Mouse (Mus musculus) olfactory bulb, adult 2 months (tissue): ENCODE results near the gene Myl3. TPM values are rescaled to one million over a fixed set of nuclear protein-coding genes. Genes with fewer than 3 reads are reported as not detected.

Source experiments
- H3K27ac ChIP-seq: fragments of 200-500 bp; 2 replicates; pipeline ENCODE4 v1.5.1; 2012; ENCODE audit warnings: low read depth, low read length; ENCODE audit not compliant: insufficient read depth
- H3K4me1 ChIP-seq: fragments of 200-500 bp; 2 replicates; pipeline ENCODE4 v1.6.1; 2012; ENCODE audit warnings: low read length; ENCODE audit not compliant: control insufficient read depth, insufficient read depth
- H3K4me3 ChIP-seq: fragments of 200-500 bp; 2 replicates; pipeline ENCODE4 v1.5.1; 2012; ENCODE audit warnings: mild to moderate bottlenecking, low read depth, low read length, moderate library complexity; ENCODE audit not compliant: insufficient read depth
- CTCF ChIP-seq: fragments of 200-500 bp; IDR thresholded peaks from 2 replicates; pipeline ENCODE4 v1.5.1; 2012; ENCODE audit warnings: low read depth, mild to moderate bottlenecking, low read length, moderate library complexity; ENCODE audit not compliant: insufficient read depth
- POLR2A ChIP-seq: fragments of 200-500 bp; IDR thresholded peaks from 2 replicates; pipeline ENCODE4 v1.6.1; 2012; ENCODE audit warnings: mild to moderate bottlenecking, low read depth, low read length, moderate library complexity; ENCODE audit not compliant: insufficient read depth
- WGBS: fragments of 180-500 bp; shearing (Covaris S2); methylation state at CpG from one replicate; pipeline ENCODE4 v1.1.7; 2018; 5-methylcytosine and 5-hydroxymethylcytosine counted together
- polyA plus RNA-seq: library from polyadenylated mRNA; stranded (reverse); fragments of >200 nt; gene quantifications from 2 replicates; pipeline ENCODE4 v1.2.4, GENCODE M21; 2012; ENCODE audit warnings: low replicate concordance; ENCODE audit not compliant: missing spikeins, insufficient read depth, insufficient read length

The Myl3 gene
- polyA plus RNA-seq, 1 experiment = not detected

- TF ChIP-seq CTCF (no peak), POLR2A (no peak)
- Histone ChIP-seq H3K4me1 (peaks cover 6% of the 10 kb centered on the region), H3K27ac (no peak overlapping the region), H3K4me3 (no peak overlapping the region)
- 36% methylated on average over 14 of the region's 14 CpGs for WGBS
Measured at GRCm38 (mm10) chr9:110750404-110751187, 8.9 kb downstream of the Myl3 start.

GRCm38 (mm10) chr9:110751412-110751811, 9.8 kb downstream of the Myl3 start:
- no peak overlapping the region for H3K4me3 ChIP-seq
- H3K27ac ChIP-seq = no peak overlapping the region
- 90% methylated on average over 5 of the region's 5 CpGs for WGBS
- TF ChIP-seq POLR2A (no peak), CTCF (no peak)
- peaks cover 6% of the 10 kb centered on the region for H3K4me1 ChIP-seq

- WGBS = 80% methylated on average over 4 of the region's 4 CpGs
- no peak overlapping the region for H3K27ac ChIP-seq
- TF ChIP-seq POLR2A (no peak), CTCF (no peak)
- no peak overlapping the region for H3K4me3 ChIP-seq
- peaks cover 6% of the 10 kb centered on the region for H3K4me1 ChIP-seq
Measured at GRCm38 (mm10) chr9:110752917-110753435, 11.3 kb downstream of the Myl3 start.

GRCm38 (mm10) chr9:110753773-110754172, 12.1 kb downstream of the Myl3 start:
- Histone ChIP-seq H3K4me3 (no peak overlapping the region), H3K27ac (no peak overlapping the region), H3K4me1 (peaks cover 10% of the 10 kb centered on the region)
- 97% methylated on average over 4 of the region's 4 CpGs for WGBS
- no peak for TF ChIP-seq POLR2A
- TF ChIP-seq CTCF = no peak

GRCm38 (mm10) chr9:110757816-110758215, 16.2 kb downstream of the Myl3 start:
- H3K27ac ChIP-seq = no peak overlapping the region
- WGBS = 88% methylated on average over 5 of the region's 5 CpGs
- H3K4me3 ChIP-seq = no peak overlapping the region
- TF ChIP-seq CTCF = no peak
- no peak for TF ChIP-seq POLR2A
- H3K4me1 ChIP-seq = peaks cover 5% of the 10 kb centered on the region; the same call in 1 of the 2 replicates

- no peak for TF ChIP-seq POLR2A
- TF ChIP-seq CTCF = no peak
- H3K27ac ChIP-seq = no peak overlapping the region
- H3K4me1 ChIP-seq = peaks cover 5% of the 10 kb centered on the region; the same call in 1 of the 2 replicates
- no peak overlapping the region for H3K4me3 ChIP-seq
- WGBS = 50% methylated on average over 8 of the region's 8 CpGs
Measured at GRCm38 (mm10) chr9:110758605-110759004, 16.9 kb downstream of the Myl3 start.

- Histone ChIP-seq H3K27ac (no peak overlapping the region), H3K4me3 (no peak overlapping the region), H3K4me1 (peaks cover 5% of the 10 kb centered on the region; the same call in 1 of the 2 replicates)
- no peak for TF ChIP-seq POLR2A
- TF ChIP-seq CTCF = no peak
- 78% methylated on average over 2 of the region's 2 CpGs for WGBS
Measured at GRCm38 (mm10) chr9:110759265-110759664, 17.6 kb downstream of the Myl3 start.

GRCm38 (mm10) chr9:110760886-110761285, 19.2 kb downstream of the Myl3 start:
- WGBS = 92% methylated on average over 8 of the region's 8 CpGs
- Histone ChIP-seq H3K4me3 (no peak overlapping the region), H3K4me1 (peaks cover 5% of the 10 kb centered on the region; the same call in 1 of the 2 replicates), H3K27ac (no peak overlapping the region)
- TF ChIP-seq CTCF (no peak), POLR2A (no peak)

GRCm38 (mm10) chr9:110762763-110763162, 21.1 kb downstream of the Myl3 start:
- peaks cover 5% of the 10 kb centered on the region; the same call in 1 of the 2 replicates for H3K4me1 ChIP-seq
- H3K4me3 ChIP-seq = no peak overlapping the region
- no peak overlapping the region for H3K27ac ChIP-seq
- TF ChIP-seq CTCF = no peak
- no peak for TF ChIP-seq POLR2A
- WGBS = 90% methylated on average over 10 of the region's 10 CpGs
